Mouse (Mus musculus) small intestine, adult 2 months (tissue): Measurements from ENCODE around the gene Sema4d. TPM values are rescaled to one million over a fixed set of nuclear protein-coding genes. Genes with fewer than 3 reads are reported as not detected.

Experiments used
- H3K27ac ChIP-seq: fragments of 200-500 bp; 2 replicates; pipeline ENCODE4 v1.5.1; 2012; ENCODE audit warnings: low read depth, low read length, control low read depth, inconsistent platforms; ENCODE audit not compliant: insufficient read depth
- H3K27me3 ChIP-seq: fragments of 200-500 bp; 2 replicates; pipeline ENCODE4 v1.6.1; 2012; ENCODE audit warnings: mild to moderate bottlenecking, moderate library complexity, low read length, inconsistent platforms; ENCODE audit not compliant: control insufficient read depth, insufficient read depth
- H3K36me3 ChIP-seq: fragments of 200-500 bp; 2 replicates; pipeline ENCODE4 v1.6.1; 2012; ENCODE audit warnings: mild to moderate bottlenecking, low read length, control low read depth, inconsistent platforms; ENCODE audit not compliant: control insufficient read depth, insufficient read depth
- H3K4me1 ChIP-seq: fragments of 200-500 bp; 2 replicates; pipeline ENCODE4 v1.6.1; 2012; ENCODE audit warnings: low read length, inconsistent platforms, mixed read lengths; ENCODE audit not compliant: control insufficient read depth, insufficient read depth, insufficient read length
- H3K4me3 ChIP-seq: fragments of 200-500 bp; 2 replicates; pipeline ENCODE4 v1.5.1; 2012; ENCODE audit warnings: low read depth, mild to moderate bottlenecking, control low read depth, inconsistent platforms, low read length, moderate library complexity
- CTCF ChIP-seq: fragments of 200-500 bp; IDR thresholded peaks from 2 replicates; pipeline ENCODE4 v1.5.1; 2012; ENCODE audit warnings: low read depth, mild to moderate bottlenecking, control low read depth, inconsistent platforms, low read length, moderate library complexity, mixed read lengths; ENCODE audit not compliant: insufficient replicate concordance, insufficient read length; ENCODE audit errors: extremely low read depth
- POLR2A ChIP-seq: fragments of 200-500 bp; IDR thresholded peaks from 2 replicates; pipeline ENCODE4 v1.6.1; 2012; ENCODE audit warnings: low read depth, mild to moderate bottlenecking, control low read depth, inconsistent platforms, low read length, moderate library complexity
- WGBS: fragments of 180-500 bp; shearing (Covaris S2); methylation state at CpG from one replicate; pipeline ENCODE4 v1.1.7; 2018; 5-methylcytosine and 5-hydroxymethylcytosine counted together
- polyA plus RNA-seq: library from polyadenylated mRNA; depleted of rRNA; stranded (reverse); fragments of >200 nt; gene quantifications from 2 replicates; pipeline ENCODE4 v1.2.3, GENCODE M21; 2012

Gene Sema4d
- polyA plus RNA-seq, 1 experiment, result 15.1 TPM

DNA sequence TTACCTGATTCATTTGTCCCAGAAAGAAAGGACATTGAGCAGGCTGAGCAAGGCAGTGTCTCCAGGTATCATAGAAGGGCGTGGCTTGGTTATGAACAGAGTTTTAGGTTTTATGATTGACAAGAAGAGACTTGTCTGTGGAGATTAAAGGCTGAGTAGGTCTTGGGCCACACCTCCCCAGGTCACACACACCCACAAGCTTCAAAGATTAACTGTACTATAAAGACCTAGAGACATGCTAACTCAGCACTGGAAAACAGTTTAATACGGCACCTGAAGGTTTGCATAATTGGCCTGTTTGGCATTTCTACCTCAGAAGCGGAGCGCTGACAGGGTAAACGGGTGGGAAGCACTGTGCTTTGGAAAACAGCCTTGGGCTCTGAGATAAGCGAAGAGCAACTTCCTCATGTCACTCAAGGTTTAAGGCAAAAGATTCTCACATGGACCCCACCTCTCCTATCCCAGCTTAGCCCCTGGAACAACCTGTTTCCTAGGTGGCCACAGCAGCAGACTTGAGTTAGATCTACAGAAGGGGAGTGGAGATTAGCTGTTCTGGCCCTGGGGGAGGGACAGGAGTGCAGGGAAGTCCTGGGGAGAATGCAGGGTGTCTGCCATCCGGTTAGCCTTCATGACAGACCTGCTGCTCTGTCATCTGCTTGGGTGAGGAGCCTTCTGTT lies 108.1 kb downstream of the Sema4d start:
- H3K27me3 ChIP-seq, result no peaks in the 10 kb centered on the region
- H3K4me1 ChIP-seq, result peaks cover 7% of the 10 kb centered on the region; the same call in 1 of the 2 replicates
- H3K4me3 ChIP-seq, result no peak overlapping the region
- 73% methylated on average over 7 of the region's 7 CpGs for WGBS
- TF ChIP-seq POLR2A (no peak), CTCF (no peak)
- H3K36me3 ChIP-seq, result peaks cover 57% of the 10 kb centered on the region
- H3K27ac ChIP-seq, result no peak overlapping the region

DNA sequence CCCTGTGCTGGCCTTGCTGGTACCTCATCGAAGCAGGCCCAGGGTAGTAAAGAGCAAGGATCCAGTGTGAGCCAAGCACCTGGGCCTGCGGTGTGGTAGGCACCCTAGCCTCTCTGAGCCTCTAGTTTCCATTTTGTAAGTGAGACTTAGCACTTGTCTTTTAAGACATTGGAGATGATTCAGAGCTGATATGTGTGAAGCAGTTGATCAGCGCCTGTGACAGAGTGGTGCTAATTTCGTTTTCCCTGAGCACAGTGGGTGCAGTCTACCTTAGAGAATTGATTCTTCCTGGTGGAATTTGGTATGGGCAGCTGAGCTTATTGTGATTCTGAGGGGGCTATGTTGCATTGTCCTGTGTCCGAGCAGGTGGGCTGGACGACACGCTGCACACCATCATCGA lies 111.9 kb downstream of the Sema4d start:
- H3K36me3 ChIP-seq, result peaks cover 75% of the 10 kb centered on the region
- H3K4me3 ChIP-seq, result no peak overlapping the region
- H3K4me1 ChIP-seq, result peaks cover 7% of the 10 kb centered on the region; the same call in 1 of the 2 replicates
- no peaks in the 10 kb centered on the region for H3K27me3 ChIP-seq
- H3K27ac ChIP-seq, result no peak overlapping the region
- 95% methylated on average over 8 of the region's 8 CpGs for WGBS
- TF ChIP-seq CTCF, result no peak
- TF ChIP-seq POLR2A, result no peak

DNA sequence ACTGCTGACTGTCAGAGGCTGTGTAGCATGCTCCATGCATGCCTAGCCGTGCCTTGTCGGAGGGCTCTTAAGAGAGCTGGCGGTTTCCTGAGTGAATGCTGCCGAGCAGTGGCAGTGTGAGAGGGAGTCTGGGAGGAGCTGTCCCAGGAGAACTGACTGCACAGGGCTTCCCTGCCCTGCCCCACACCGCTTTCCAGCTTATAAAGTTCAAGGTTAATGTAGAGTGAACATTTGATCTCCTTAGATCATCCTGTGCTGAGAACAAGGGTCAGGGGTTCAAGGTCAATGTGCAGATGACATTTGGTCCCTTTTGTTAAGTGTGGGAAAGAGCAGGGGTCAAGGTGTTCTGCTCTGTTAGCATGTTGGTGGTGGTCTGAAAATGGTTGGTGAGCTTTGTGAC lies 112.5 kb downstream of the Sema4d start:
- Histone ChIP-seq H3K27ac (no peak overlapping the region), H3K4me1 (peaks cover 7% of the 10 kb centered on the region; the same call in 1 of the 2 replicates), H3K4me3 (no peak overlapping the region), H3K27me3 (no peaks in the 10 kb centered on the region), H3K36me3 (peaks cover 77% of the 10 kb centered on the region)
- TF ChIP-seq POLR2A (no peak), CTCF (no peak)
- WGBS, result 86% methylated on average over 5 of the region's 5 CpGs

DNA sequence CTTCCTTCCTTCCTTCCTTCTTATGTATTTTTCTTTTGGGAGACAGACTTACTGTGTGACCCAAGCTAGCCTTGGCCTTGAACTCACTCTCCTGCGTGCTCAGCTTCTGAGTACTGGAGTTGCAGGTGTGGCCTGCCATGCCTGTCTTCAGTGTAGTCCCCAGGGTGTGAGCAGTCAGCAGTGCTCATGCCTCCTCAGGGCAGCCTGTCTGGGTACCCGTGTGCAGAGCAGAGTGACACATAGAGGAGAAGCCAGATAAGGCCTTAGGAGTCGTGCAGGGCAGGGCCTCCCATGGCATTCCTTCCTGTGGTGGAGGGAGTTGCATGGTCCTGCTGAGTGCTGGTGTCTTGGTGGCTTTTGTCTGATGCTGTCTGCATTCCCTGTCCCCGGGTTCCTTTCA lies 114.2 kb downstream of the Sema4d start:
- Histone ChIP-seq H3K27me3 (no peaks in the 10 kb centered on the region), H3K4me3 (no peak overlapping the region), H3K36me3 (peaks cover 75% of the 10 kb centered on the region), H3K4me1 (no peaks in the 10 kb centered on the region), H3K27ac (no peak overlapping the region)
- 75% methylated on average over 4 of the region's 4 CpGs for WGBS
- no peak for TF ChIP-seq CTCF
- no peak for TF ChIP-seq POLR2A

DNA sequence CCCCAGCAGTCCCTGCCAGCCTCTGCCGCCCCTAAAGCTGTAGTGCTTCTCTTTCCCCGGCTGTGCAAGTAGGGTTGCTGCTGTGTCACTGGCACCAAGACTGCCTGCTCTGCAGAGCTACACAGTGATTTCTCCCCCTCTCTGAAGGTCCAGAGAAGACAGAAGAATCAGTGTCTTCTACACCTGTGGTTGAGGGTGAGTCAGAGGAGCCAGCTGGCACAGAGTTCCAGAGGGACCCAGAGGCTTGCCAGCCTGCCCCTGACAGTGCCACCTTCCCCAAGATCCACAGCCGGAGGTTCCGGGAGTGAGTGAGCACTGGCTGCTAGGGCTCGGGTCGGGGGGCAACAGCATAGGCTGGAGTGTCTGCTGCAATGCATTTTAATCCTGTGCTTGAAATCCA lies 114.9 kb downstream of the Sema4d start:
- WGBS, result 93% methylated on average over 6 of the region's 6 CpGs
- Histone ChIP-seq H3K4me3 (no peak overlapping the region), H3K27me3 (no peaks in the 10 kb centered on the region), H3K27ac (no peak overlapping the region), H3K36me3 (peaks cover 78% of the 10 kb centered on the region), H3K4me1 (no peaks in the 10 kb centered on the region)
- no peak for TF ChIP-seq POLR2A

DNA sequence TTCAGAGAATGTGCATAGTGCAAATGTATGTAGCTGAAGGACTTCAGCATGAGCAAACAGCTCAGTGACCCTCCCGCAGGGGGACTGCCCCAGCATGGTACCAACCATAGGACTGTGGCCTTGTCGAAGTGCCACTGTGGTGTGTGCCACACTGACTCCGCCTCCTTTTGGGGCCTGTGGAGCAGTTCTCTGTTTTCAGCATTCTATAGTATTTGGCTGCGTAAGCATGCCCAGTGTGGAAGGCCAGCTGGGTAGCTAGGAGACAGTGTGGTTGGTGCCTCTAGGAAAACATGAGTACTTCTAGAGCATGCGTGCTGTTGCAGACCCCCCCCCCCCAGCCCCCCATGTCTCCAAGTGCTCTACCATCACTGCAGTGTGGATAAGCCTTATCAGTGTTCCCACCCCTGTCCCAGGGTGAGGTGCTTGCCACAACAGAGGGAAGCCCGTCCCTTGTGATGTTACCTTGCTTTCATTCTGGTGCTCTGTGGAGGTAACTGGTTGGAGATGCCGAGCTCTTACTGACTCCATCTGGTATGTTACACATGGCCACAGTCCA lies 115.8 kb downstream of the Sema4d start:
- Histone ChIP-seq H3K27me3 (no peaks in the 10 kb centered on the region), H3K4me3 (no peak overlapping the region), H3K27ac (no peak overlapping the region), H3K36me3 (peaks cover 75% of the 10 kb centered on the region), H3K4me1 (no peaks in the 10 kb centered on the region)
- TF ChIP-seq POLR2A (no peak), CTCF (no peak)
- WGBS, result 91% methylated on average over 7 of the region's 7 CpGs

DNA sequence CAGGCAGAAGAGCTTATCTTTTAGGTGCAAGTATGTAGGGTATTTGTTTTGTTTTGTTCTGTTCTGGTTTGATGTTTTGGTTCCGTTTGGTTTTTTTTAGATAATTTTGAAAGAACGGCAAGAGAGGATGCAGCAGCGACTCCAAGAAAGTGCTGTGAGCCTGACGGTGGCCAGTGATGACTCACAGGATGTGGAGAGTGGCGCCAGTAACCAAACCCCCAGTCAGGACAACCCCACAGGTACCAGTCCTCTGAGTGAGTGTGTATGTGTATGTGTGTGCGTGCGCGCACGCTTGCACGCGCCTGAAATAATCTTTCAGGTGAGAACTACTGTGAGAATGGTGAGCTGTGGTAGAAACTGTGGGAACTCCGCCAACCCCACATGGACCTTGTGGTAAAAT lies 116.5 kb downstream of the Sema4d start:
- no peak overlapping the region for H3K4me3 ChIP-seq
- H3K27me3 ChIP-seq, result no peaks in the 10 kb centered on the region
- 93% methylated on average over 12 of the region's 12 CpGs for WGBS
- no peaks in the 10 kb centered on the region for H3K4me1 ChIP-seq
- H3K36me3 ChIP-seq, result peaks cover 72% of the 10 kb centered on the region
- TF ChIP-seq POLR2A (no peak), CTCF (no peak)
- H3K27ac ChIP-seq, result no peak overlapping the region
